Mouse (Mus musculus): ENCODE results near the gene Tppp2.

- TF ChIP-seq CTCF (IDR thresholded peaks at IDR 0.05; ENCODE audit: extremely low read depth, insufficient read depth, insufficient read length, insufficient replicate concordance) (no peak), POLR2A (IDR thresholded peaks at IDR 0.05; ENCODE audit: low read depth, low read length) (no peak)
Measured at GRCm38 (mm10) chr14:51922910-51923309, 4.7 kb downstream of the Tppp2 start.

Data from spleen, adult 2 months (tissue).